In genomic region chr12:76093613-76094588, GRCm38 (mm10) we compare ENCODE assay signal across 17 mouse cellular contexts.
A peak's percentile ranks its signal among the peaks of the same experiment; 100 is the strongest.
DNase-seq lines count a peak whose midpoint lies in the region; ATAC-seq and TF ChIP-seq lines count a peak whose summit lies in the region.
"Had no signal": no experiment of that assay in that cellular context is flagged by ENCODE, and none has a peak within 500 bp of the region (broad histone marks: within the 10 kb centered on the region; RNA-seq: fewer than 3 reads in every experiment).

No protein-coding gene starts in this region.

- no peaks in the 10 kb centered on the region for H3K79me2 ChIP-seq in liver, adult 2 months (ENCODE audit: control insufficient read depth, insufficient read depth, low read length)
- no peaks in the 10 kb centered on the region for H3K79me2 ChIP-seq in C2C12 (ENCODE audit: control insufficient read depth, insufficient read depth)

- peaks cover 8% of the 10 kb centered on the region for H3K4me1 ChIP-seq in embryonic facial prominence, embryonic 14.5 days (ENCODE audit: control insufficient read depth, insufficient read depth, low read length)
- H3K4me1 ChIP-seq in embryonic facial prominence, embryonic 10.5 days = peaks cover 8% of the 10 kb centered on the region
- no peaks in the 10 kb centered on the region for H3K4me1 ChIP-seq in liver, adult 2 months (ENCODE audit: control insufficient read depth, insufficient read depth, low read length)
- H3K4me1 ChIP-seq in liver, embryonic 12.5 days = no peaks in the 10 kb centered on the region
- H3K4me1 ChIP-seq in intestine, embryonic 14.5 days (replicated peaks; ENCODE audit: control insufficient read depth, insufficient read depth, low read length) = 0 out of 2 replicates have a peak, but pooled peaks cover 7% of the 10 kb centered on the region
- H3K4me1 ChIP-seq: liver, embryonic 15.5 days; megakaryocyte, embryonic 14.5 days; neural tube, embryonic 13.5 days had no signal

- no peak for TF ChIP-seq POLR2A in liver, adult 2 months (IDR thresholded peaks at IDR 0.05; ENCODE audit: extremely low read depth, insufficient read depth, low read length)

- no peak overlapping the region for H3K4me3 ChIP-seq in embryonic facial prominence, embryonic 14.5 days (ENCODE audit: low read depth, low read length)
- H3K4me3 ChIP-seq in embryonic facial prominence, embryonic 10.5 days = no peak overlapping the region
- H3K4me3 ChIP-seq in liver, adult 2 months (ENCODE audit: insufficient read depth, low read depth, low read length) = no peak overlapping the region
- no peak overlapping the region for H3K4me3 ChIP-seq in liver, embryonic 12.5 days
- no peak overlapping the region for H3K4me3 ChIP-seq in C2C12 (ENCODE audit: insufficient read depth, poor library complexity, severe bottlenecking)
- no peak overlapping the region for H3K4me3 ChIP-seq in intestine, embryonic 14.5 days (ENCODE audit: low read depth, low read length)
- H3K4me3 ChIP-seq: embryonic facial prominence, embryonic 15.5 days; heart, adult 2 months; liver, embryonic 15.5 days; megakaryocyte, embryonic 14.5 days; neural tube, embryonic 13.5 days had no signal

- no peak for DNase-seq in embryonic facial prominence, embryonic 14.5 days (ENCODE audit: low spot score)
- DNase-seq in embryonic facial prominence, embryonic 10.5 days (ENCODE audit: low spot score) = no peak
- DNase-seq in liver, adult 2 months (ENCODE audit: extremely low read depth, low read depth, low spot score) = peak; percentile 22
- DNase-seq in intestine, embryonic 14.5 days (ENCODE audit: low spot score) = no peak
- no peak for DNase-seq in layer of hippocampus, postnatal 14 days (ENCODE audit: low spot score in 2 of 2)
- no peak for DNase-seq in urinary bladder, postnatal 25 days (ENCODE audit: low spot score)
- DNase-seq: B cell, adult 2 months; heart, adult 2 months; kidney, adult 9 months; kidney, postnatal 4 days had no signal

- no peak overlapping the region for H3K9ac ChIP-seq in embryonic facial prominence, embryonic 14.5 days (ENCODE audit: low read depth, low read length)
- H3K9ac ChIP-seq in liver, adult 2 months (ENCODE audit: low read depth, low read length) = no peak overlapping the region
- no peak overlapping the region for H3K9ac ChIP-seq in liver, embryonic 12.5 days
- no peak overlapping the region for H3K9ac ChIP-seq in intestine, embryonic 14.5 days (ENCODE audit: low read length)
- H3K9ac ChIP-seq: embryonic facial prominence, embryonic 15.5 days; liver, embryonic 15.5 days; neural tube, embryonic 13.5 days had no signal

- no peaks in the 10 kb centered on the region for H3K9me3 ChIP-seq in embryonic facial prominence, embryonic 14.5 days (ENCODE audit: control insufficient read depth, low read length)
- H3K9me3 ChIP-seq in embryonic facial prominence, embryonic 10.5 days = no peaks in the 10 kb centered on the region
- no peaks in the 10 kb centered on the region for H3K9me3 ChIP-seq in liver, embryonic 12.5 days (replicated peaks)
- H3K9me3 ChIP-seq in intestine, embryonic 14.5 days (ENCODE audit: control insufficient read depth, low read length) = no peaks in the 10 kb centered on the region
- H3K9me3 ChIP-seq: embryonic facial prominence, embryonic 15.5 days; liver, embryonic 15.5 days; megakaryocyte, embryonic 14.5 days; neural tube, embryonic 13.5 days had no signal

- H3K4me2 ChIP-seq in embryonic facial prominence, embryonic 14.5 days (ENCODE audit: low read depth, low read length) = no peak overlapping the region
- no peak overlapping the region for H3K4me2 ChIP-seq in liver, embryonic 12.5 days
- no peak overlapping the region for H3K4me2 ChIP-seq in intestine, embryonic 14.5 days (ENCODE audit: low read length)
- H3K4me2 ChIP-seq: embryonic facial prominence, embryonic 15.5 days; liver, embryonic 15.5 days; neural tube, embryonic 13.5 days had no signal

- TF ChIP-seq CTCF in liver, adult 2 months (IDR thresholded peaks at IDR 0.05; ENCODE audit: low read depth, low read length) = no peak
- no peak for TF ChIP-seq CTCF in C2C12 (IDR thresholded peaks at IDR 0.05; ENCODE audit: control insufficient read depth, insufficient read depth, insufficient read length)

- peaks cover 40% of the 10 kb centered on the region for H3K36me3 ChIP-seq in embryonic facial prominence, embryonic 14.5 days (ENCODE audit: control insufficient read depth, insufficient read depth, low read length)
- peaks cover 100% of the 10 kb centered on the region for H3K36me3 ChIP-seq in embryonic facial prominence, embryonic 10.5 days (replicated peaks)
- H3K36me3 ChIP-seq in liver, adult 2 months (ENCODE audit: control insufficient read depth, insufficient read depth, low read length) = peaks cover 15% of the 10 kb centered on the region
- H3K36me3 ChIP-seq in liver, embryonic 12.5 days = 0 out of 2 replicates have a peak, but pooled peaks cover 7% of the 10 kb centered on the region
- H3K36me3 ChIP-seq in C2C12 (ENCODE audit: control insufficient read depth, insufficient read depth) = peaks cover 7% of the 10 kb centered on the region
- peaks cover 43% of the 10 kb centered on the region for H3K36me3 ChIP-seq in intestine, embryonic 14.5 days (ENCODE audit: control insufficient read depth, insufficient read depth, low read length)
- H3K36me3 ChIP-seq: liver, embryonic 15.5 days had no signal

- peak; percentile 15; the same call in 1 of the 2 replicates for ATAC-seq in embryonic facial prominence, embryonic 14.5 days (ENCODE audit: low read depth)
- ATAC-seq in liver, embryonic 12.5 days = no peak
- ATAC-seq in intestine, embryonic 14.5 days (replicated peaks; ENCODE audit: low FRiP score, low TSS enrichment, low read depth) = 0 out of 2 replicates have a peak, but pooled peaks have one; percentile 27
- ATAC-seq: hindbrain, embryonic 16.5 days had no signal

- no peak overlapping the region for H3K27ac ChIP-seq in embryonic facial prominence, embryonic 14.5 days (replicated peaks; ENCODE audit: low read depth, low read length)
- H3K27ac ChIP-seq in embryonic facial prominence, embryonic 10.5 days (replicated peaks) = no peak overlapping the region
- H3K27ac ChIP-seq in liver, adult 2 months (replicated peaks; ENCODE audit: insufficient read depth, low read depth, low read length) = no peak overlapping the region
- H3K27ac ChIP-seq in liver, embryonic 12.5 days = no peak overlapping the region
- H3K27ac ChIP-seq in intestine, embryonic 14.5 days (ENCODE audit: low read depth) = no peak overlapping the region
- H3K27ac ChIP-seq: embryonic facial prominence, embryonic 15.5 days; heart, adult 2 months; liver, embryonic 15.5 days; neural tube, embryonic 13.5 days had no signal

- no peaks in the 10 kb centered on the region for H3K79me3 ChIP-seq in C2C12 (ENCODE audit: low read depth)

- no peak overlapping the region for H3ac ChIP-seq in C2C12 (ENCODE audit: control insufficient read depth, insufficient read length, low read depth)

- H3K27me3 ChIP-seq in embryonic facial prominence, embryonic 14.5 days (replicated peaks; ENCODE audit: control insufficient read depth, insufficient read depth, low read length) = no peaks in the 10 kb centered on the region
- H3K27me3 ChIP-seq in embryonic facial prominence, embryonic 10.5 days (replicated peaks; ENCODE audit: low read depth, poor library complexity, severe bottlenecking) = no peaks in the 10 kb centered on the region
- no peaks in the 10 kb centered on the region for H3K27me3 ChIP-seq in liver, adult 2 months (ENCODE audit: control insufficient read depth, insufficient read depth, low read length)
- H3K27me3 ChIP-seq in liver, embryonic 12.5 days (replicated peaks) = no peaks in the 10 kb centered on the region
- no peaks in the 10 kb centered on the region for H3K27me3 ChIP-seq in C2C12 (ENCODE audit: control insufficient read depth, insufficient read depth, insufficient read length)
- no peaks in the 10 kb centered on the region for H3K27me3 ChIP-seq in intestine, embryonic 14.5 days (replicated peaks; ENCODE audit: control insufficient read depth, insufficient read depth, low read length)
- H3K27me3 ChIP-seq: embryonic facial prominence, embryonic 15.5 days; liver, embryonic 15.5 days; megakaryocyte, embryonic 14.5 days; neural tube, embryonic 13.5 days had no signal

- 90% methylated on average over 15 of the region's 15 CpGs for WGBS in embryonic facial prominence, embryonic 14.5 days
- WGBS in embryonic facial prominence, embryonic 10.5 days = 94% methylated on average over 15 of the region's 15 CpGs
- WGBS in liver, adult 2 months = 95% methylated on average over 15 of the region's 15 CpGs
- WGBS in liver, embryonic 12.5 days (ENCODE audit: insufficient replicate concordance) = 76% methylated on average over 15 of the region's 15 CpGs
- WGBS in intestine, embryonic 14.5 days = 85% methylated on average over 15 of the region's 15 CpGs

TF ChIP-seq in C2C12, 6 proteins besides CTCF, POLR2A, EP300 and RAD21:
- TF ChIP-seq MAX (IDR thresholded peaks at IDR 0.05) (no peak), MYOG (IDR thresholded peaks at IDR 0.05; ENCODE audit: control insufficient read depth, extremely low read depth, insufficient read length) (no peak), USF1 (IDR thresholded peaks at IDR 0.05; ENCODE audit: low read depth) (peak; percentile 2)
